Mouse (Mus musculus): ENCODE results near the gene Zfp78. TPM values are rescaled to one million over a fixed set of nuclear protein-coding genes. Genes with fewer than 3 reads are reported as not detected.

Zfp78 gene
- total RNA-seq, 2 experiments from 2014 or later: 4.3 to 5.6 TPM

GRCm38 (mm10) chr7:6384011-6384410, 20.9 kb downstream of the Zfp78 start:
- no peak for DNase-seq
- intact Hi-C loops (cut with DNase I): no loop called here

DNA sequence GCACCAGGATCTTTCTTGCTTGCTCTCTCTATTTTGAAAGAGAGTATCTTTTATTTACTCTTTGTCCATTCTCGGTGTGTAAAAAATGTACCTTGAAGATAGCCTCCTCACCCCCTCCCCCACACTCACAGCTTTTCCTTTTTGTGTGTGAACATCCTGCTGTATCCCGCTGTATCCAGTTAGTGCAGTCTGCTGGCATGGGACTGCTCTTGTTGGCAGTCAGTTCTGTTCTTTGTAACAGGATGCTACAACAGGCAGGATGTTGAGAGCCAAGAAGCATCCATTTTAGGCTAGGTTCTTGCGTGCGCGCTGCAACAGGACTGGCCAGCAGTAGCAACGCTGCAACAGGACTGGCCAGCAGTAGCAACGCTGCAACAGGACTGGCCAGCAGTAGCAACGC, 23.9 kb downstream of the Zfp78 start:
- no peak for DNase-seq
- intact Hi-C loops (cut with DNase I): no loop called here

DNA sequence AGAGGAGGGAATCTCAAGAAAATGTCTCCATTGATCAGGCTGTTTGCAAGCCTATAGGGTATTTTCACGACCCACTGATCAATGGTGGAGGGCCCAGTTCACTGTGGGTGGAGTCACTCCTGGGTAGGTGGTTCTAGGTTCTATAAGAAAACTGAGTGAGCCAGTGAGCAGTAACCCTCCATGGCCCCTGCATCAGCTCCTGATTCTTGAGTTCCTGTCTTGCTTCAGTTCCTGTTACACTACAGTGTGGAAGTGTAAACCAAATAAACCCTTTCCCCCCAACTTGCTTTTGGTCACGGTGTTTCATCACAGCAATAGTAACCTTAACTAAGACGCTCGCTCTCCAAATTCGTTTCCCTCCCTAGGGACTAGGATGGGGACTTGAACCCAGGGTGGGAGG, 25.9 kb downstream of the Zfp78 start:
- intact Hi-C loops (cut with DNase I): no loop called here
- DNase-seq: no peak

DNA sequence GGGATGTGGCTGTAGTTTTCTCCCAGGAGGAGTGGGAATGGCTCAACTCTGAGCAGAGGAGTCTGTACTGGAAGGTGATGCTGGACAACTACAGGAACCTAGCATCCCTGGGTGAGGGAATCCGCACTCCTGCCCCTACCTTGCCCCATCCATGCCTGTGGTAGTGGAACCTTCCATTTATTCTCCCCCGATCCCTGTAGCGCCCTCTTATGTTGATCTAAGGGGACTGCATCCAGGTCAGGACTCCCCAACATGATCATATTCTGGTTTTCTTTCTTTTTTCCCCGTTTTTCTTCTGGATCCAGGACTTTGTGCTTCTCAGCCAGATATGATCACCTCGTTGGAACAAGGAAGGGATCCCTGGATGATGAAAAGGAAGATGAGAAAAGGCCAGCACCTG, 26.4 kb downstream of the Zfp78 start:
- no peak for DNase-seq
- intact Hi-C loops (cut with DNase I): no loop called here

DNA sequence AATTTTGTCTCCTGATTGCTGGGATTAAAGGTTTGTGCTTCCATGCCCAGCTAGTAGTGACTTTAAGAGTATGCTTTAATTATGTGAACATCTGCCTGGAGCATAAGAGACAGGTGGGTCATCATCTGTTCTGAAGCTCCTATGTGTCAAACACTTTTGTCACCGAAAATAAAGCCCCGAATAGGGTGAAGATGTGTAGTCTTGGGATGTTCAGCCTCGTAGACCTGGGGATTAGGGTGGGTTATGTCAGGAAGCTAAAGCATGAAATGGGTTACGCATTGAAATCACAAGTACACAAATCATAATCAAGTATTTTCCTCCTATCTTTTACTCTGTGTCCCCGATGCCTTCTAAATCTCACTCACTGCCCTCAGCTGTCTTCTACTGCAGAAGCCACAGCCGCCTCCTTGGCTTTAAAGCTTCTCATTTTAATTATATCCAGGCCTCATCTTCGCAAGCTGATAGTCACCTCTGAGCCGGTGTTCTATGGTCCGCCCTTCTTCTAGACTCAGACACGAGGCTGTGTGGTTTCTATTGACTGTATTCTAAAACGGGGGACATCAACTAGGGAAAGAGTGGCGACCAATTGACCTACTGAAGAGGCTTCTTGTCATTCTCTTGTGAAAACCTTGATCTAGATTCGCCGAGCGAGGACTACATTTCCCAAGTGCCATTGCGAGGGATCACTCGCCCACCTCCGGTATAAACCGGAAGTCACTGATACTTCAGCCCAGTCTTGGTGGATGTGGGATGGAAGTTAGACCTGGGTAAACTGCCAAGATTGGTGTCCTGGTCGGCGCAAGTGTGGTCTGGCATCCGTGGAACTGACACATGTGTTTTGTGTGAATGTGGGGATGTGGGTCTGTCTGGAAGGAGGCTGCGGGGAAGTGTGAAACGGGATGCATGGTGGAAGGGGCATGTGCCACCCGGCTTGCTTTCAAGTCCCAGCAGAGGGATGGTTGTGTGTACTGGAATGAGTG, 35.2 kb downstream of the Zfp78 start, which contains the start of gene Smim17:
Smim17 (plus strand) TSS at position 720 of the 980 bp plus-strand sequence.
- DNase-seq: peak; percentile 61
- intact Hi-C loops (cut with DNase I): no loop called here

GRCm38 (mm10) chr7:6410043-6410442, 47.0 kb downstream of the Zfp78 start, which contains the start of gene Gm20715:
TSS of gene Gm20715 (plus strand) at chr7:6410277.
- intact Hi-C loops (cut with DNase I): no loop called here
- peak; percentile 80 for DNase-seq

GRCm38 (mm10) chr7:6414626-6415441, 51.8 kb downstream of the Zfp78 start:
- DNase-seq: peak; percentile 54
- intact Hi-C loops (cut with DNase I): no loop called here

DNA sequence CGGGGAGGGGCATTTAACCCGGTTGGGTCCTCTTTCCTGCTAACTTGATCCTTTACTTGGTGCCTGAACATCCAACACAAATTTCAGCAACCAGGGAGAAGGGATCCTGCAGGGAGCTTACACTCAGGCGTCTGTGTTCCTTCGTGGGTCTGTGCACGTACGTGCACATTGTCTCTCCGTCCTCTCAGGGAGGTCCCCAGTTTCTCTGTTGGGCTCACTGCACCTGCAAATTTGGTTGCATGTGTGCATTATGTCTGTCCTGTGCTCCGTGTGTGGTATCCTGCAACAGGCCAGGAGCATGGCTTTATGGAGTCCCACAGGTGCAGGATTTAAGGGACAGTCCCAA, 52.3 kb downstream of the Zfp78 start:
- intact Hi-C loops (cut with DNase I): no loop called here
- no peak for DNase-seq

DNA sequence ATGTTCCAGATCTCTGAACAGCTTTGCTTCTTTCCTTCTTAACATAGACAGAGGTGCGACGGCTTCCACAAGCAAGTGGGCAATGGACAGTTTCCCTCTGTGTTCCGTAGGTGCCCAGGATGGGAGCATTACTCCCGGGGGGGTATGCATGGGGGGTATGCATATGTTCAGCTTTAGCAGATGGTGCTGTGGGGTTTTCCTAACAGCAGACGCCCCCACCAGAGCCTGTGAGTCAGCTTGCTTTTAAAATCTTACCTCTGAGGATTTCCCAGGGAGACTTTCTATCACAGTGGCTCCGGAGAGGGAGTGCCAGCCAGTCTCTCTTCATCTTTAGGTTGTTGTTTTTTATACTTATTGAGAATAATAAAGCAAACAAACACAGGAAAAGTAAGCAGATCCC, 56.8 kb downstream of the Zfp78 start:
- intact Hi-C loops (cut with DNase I): no loop called here
- no peak for DNase-seq

GRCm38 (mm10) chr7:6429381-6429780, 66.3 kb downstream of the Zfp78 start:
- no peak for DNase-seq
- intact Hi-C loops (cut with DNase I): no loop called here

- DNase-seq: no peak
- intact Hi-C loops (cut with DNase I): loop anchor here (5.0 to 10.0 kb wide), 5 partner anchors 154 to 867 kb away; partner anchors contain the start of genes Gm45844 and Zim1
Measured at GRCm38 (mm10) chr7:6430342-6430741, 67.3 kb downstream of the Zfp78 start.

Other genes starting within 250 kb of the Zfp78 start
- gene Zfp787, start 207.3 kb upstream of the Zfp78 start, total RNA-seq (2021): 10 to 100 TPM; 35.1 to 36.1 TPM
- gene Zfp444, start 191.1 kb upstream of the Zfp78 start, total RNA-seq (2021): 10 to 100 TPM; 66.3 to 68.0 TPM
- gene Galp, start 166.2 kb upstream of the Zfp78 start, total RNA-seq (2021): not detected
- not detected for gene Zscan5b, start 141.0 kb upstream of the Zfp78 start, total RNA-seq (2021)
- gene Epp13, start 110.6 kb upstream of the Zfp78 start, total RNA-seq (2021): not detected
- gene Zfp667, start 76.7 kb upstream of the Zfp78 start, total RNA-seq (2021): 10 to 100 TPM; 10.1 to 12.2 TPM
- gene Zfp583, start 32.0 kb upstream of the Zfp78 start, total RNA-seq (2021): 10 to 100 TPM; 14.9 to 17.2 TPM
- gene Gm3854, start 19.5 kb upstream of the Zfp78 start, total RNA-seq (2021): 1 to 10 TPM; 7.6 to 9.4 TPM
- 10 to 100 TPM; 17.7 to 18.0 TPM for gene Zfp28, start 20.0 kb downstream of the Zfp78 start, total RNA-seq (2021)
- gene Smim17, start 35.4 kb downstream of the Zfp78 start, total RNA-seq (2021): 10 to 100 TPM; 12.2 to 16.6 TPM
- gene Gm20715, start 47.0 kb downstream of the Zfp78 start, total RNA-seq (2021): under 1 TPM; 0.44 to 0.56 TPM
- gene Olfr1344, start 75.4 kb downstream of the Zfp78 start, total RNA-seq (2021): under 1 TPM in 1 of 2 experiments, not detected in 1; 0.54 TPM
- gene Olfr1336, start 92.9 kb downstream of the Zfp78 start, total RNA-seq (2021): under 1 TPM in 1 of 2 experiments, not detected in 1; 0.06 TPM
- not detected for gene Olfr1346, start 103.8 kb downstream of the Zfp78 start, total RNA-seq (2021)
- not detected for gene Olfr5, start 123.7 kb downstream of the Zfp78 start, total RNA-seq (2021)
- gene Olfr1347, start 136.5 kb downstream of the Zfp78 start, total RNA-seq (2021): not detected
- gene Olfr1348, start 145.5 kb downstream of the Zfp78 start, total RNA-seq (2021): not detected
- not detected for gene Olfr1349, start 159.7 kb downstream of the Zfp78 start, total RNA-seq (2021)
- not detected for gene Olfr1350, start 201.6 kb downstream of the Zfp78 start, total RNA-seq (2021)